Mouse (Mus musculus): ENCODE data around the gene Ntmt1. TPM values are rescaled to one million over a fixed set of nuclear protein-coding genes. Genes with fewer than 3 reads are reported as not detected.
A peak's percentile ranks its signal among the peaks of the same experiment; 100 is the strongest.

The Ntmt1 gene
- polyA plus RNA-seq, 1 experiment from 2014 or later = 82.3 TPM

DNA sequence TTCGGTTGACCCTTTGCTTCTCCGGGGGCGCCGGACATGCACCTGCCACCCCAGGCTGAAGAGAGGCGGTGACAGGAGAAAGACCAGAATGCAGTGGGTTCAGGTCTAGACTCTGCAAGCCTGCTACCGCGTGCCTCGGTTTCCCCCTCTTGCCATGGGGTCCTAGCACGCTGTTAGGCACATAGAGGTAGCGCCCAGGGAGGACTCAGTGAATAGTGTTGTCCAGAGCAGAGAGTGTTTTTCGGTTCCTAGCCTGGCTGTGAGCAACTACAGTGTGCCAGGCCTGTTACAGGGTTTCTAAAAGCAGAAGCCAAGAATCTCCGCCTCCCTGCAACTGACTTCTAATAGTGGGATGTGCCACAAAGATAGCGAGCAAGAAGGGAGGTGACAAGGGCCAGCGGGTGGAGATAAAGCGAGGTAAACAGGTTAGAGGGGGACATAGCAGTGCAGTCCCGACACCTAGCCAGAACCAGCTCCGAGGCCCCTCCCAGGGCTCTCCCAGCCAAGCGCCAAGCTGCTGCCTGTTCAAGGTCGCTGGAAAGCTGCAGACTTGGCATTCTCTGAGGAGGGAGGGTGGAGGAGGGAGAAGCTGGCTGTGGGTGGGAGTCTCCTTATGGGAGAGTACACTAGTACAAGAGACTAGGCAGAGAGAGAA lies 35.7 kb upstream of the Ntmt1 start:
- peaks cover 22% of the 10 kb centered on the region for H3K4me1 ChIP-seq
- H3K9me3 ChIP-seq = no peaks in the 10 kb centered on the region
- peak; percentile 88 for ATAC-seq (ENCODE audit: insufficient read depth, low FRiP score, low read depth)

DNA sequence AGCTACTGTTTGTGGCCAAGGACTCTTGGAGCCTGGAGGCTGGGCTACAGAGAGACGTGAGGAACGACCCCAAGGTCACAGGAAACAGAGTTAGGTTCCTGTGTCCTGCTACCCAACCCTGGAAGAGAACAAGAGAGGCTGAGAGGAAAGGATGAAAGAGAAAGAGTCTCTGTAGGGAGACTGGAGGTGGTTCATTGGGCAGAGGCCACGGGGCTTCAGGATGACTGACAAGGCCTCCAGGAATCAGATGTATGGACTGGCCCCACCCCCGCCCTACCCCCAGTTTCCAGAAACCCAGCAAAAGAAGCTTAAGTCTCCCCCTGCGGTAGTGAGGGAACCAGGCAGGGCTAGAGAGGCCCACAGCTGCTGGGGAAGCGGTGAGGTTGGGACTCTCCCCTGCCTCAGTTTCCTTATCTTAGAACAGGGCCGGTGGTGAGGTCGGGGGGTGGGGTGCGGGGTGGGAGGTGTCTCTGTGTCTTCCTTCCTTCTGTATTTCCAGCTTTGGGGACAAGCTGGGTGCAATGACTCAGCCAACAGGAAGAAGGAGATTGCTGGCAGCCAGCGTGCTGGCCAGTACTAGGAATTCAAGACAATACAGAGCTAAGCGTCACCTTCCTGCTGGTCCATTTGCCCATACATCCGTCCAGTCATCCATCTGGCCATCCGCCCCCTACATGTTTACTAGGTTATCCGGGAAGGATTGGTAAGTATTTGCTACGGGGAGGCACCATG lies 34.9 kb upstream of the Ntmt1 start:
- no peaks in the 10 kb centered on the region for H3K36me3 ChIP-seq
- peak; percentile 32; the same call in 1 of the 2 replicates for ATAC-seq (ENCODE audit: insufficient read depth, low FRiP score, low read depth)
- peak overlapping the region; percentile 86; the same call in 1 of the 2 replicates for H3K27ac ChIP-seq
- H3K27me3 ChIP-seq (replicated peaks) = no peaks in the 10 kb centered on the region
- H3K4me1 ChIP-seq = peaks cover 22% of the 10 kb centered on the region
- no peak overlapping the region for H3K4me3 ChIP-seq (replicated peaks)
- H3K9me3 ChIP-seq = no peaks in the 10 kb centered on the region
- WGBS = 43% methylated on average over 14 of the region's 15 CpGs
- H3K9ac ChIP-seq = no peak overlapping the region
- H3K4me2 ChIP-seq = 0 out of 2 replicates have a peak overlapping the region, but pooled peaks have one; percentile 8

More for the DNA sequence above, 35.7 kb upstream of the Ntmt1 start:
- Histone ChIP-seq H3K4me2 (peak overlapping the region; percentile 98), H3K9ac (peak overlapping the region; percentile 58), H3K27me3 (replicated peaks) (no peaks in the 10 kb centered on the region), H3K4me3 (replicated peaks) (peak overlapping the region; percentile 52), H3K36me3 (no peaks in the 10 kb centered on the region), H3K27ac (peak overlapping the region; percentile 86)
- 9% methylated on average over 19 of the region's 19 CpGs for WGBS

DNA sequence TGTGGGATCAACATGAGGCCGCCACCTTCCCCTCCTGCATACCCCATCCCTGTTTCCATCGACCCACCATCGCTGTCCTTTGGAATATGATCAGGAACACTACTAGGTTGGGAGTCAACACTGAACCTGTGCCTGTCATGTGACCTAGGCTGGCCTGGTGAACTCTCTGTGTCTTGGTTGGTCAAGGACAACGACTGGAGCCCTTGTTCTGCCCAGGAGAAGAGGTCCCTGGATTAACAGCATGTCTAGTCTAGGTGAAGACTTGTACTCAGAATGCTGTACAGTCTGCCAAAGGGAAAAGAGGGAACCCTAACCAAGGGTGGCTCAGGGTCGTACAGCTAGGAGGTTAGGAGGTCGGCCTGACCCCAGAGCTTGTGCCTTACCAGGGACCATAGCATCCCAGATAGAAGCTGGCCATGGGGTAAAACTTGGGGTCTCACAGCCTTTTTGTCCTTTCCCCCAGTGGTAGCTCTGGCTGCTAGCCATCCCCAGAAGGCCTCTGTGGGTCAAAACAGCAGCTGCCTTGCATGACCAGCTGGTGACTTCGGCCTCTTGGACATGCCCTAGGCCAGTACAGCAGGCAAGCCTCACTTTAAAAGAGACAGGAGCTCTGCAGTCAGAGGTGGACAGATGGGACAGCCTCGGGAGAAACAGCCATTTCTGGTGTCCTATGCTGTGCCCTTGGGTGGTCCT lies 34.2 kb upstream of the Ntmt1 start:
- WGBS = 74% methylated on average over 8 of the region's 8 CpGs
- Histone ChIP-seq H3K27me3 (replicated peaks) (no peaks in the 10 kb centered on the region), H3K4me1 (peaks cover 22% of the 10 kb centered on the region), H3K4me3 (replicated peaks) (no peak overlapping the region), H3K4me2 (no peak overlapping the region), H3K9ac (no peak overlapping the region), H3K27ac (peak overlapping the region; percentile 51; the same call in 1 of the 2 replicates), H3K9me3 (no peaks in the 10 kb centered on the region), H3K36me3 (no peaks in the 10 kb centered on the region)
- ATAC-seq (ENCODE audit: insufficient read depth, low FRiP score, low read depth) = no peak

DNA sequence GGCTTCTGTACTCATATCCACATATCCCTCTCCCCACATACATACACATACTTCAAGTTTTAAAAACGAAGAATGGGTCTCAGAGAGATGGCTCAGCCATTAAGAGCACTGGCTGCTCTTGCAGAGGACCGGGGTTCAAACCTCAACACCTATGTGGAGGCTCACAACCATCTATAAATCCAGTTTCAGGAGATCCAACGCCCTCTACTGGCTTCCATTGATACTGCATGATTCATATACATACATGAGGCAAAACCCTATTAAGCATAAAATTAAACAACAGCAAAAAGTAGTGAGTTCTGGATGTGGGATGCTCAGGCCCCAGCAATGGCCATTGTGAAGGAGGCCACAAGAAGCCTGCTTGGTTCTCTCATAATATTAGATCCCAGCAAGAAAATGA lies 31.7 kb upstream of the Ntmt1 start:
- H3K9me3 ChIP-seq = no peaks in the 10 kb centered on the region
- H3K9ac ChIP-seq = no peak overlapping the region
- no peak overlapping the region for H3K4me2 ChIP-seq
- no peak for ATAC-seq (ENCODE audit: insufficient read depth, low FRiP score, low read depth)
- H3K27me3 ChIP-seq (replicated peaks) = no peaks in the 10 kb centered on the region
- 59% methylated on average over 3 of the region's 3 CpGs for WGBS
- no peaks in the 10 kb centered on the region for H3K36me3 ChIP-seq
- H3K4me3 ChIP-seq (replicated peaks) = no peak overlapping the region
- no peak overlapping the region for H3K27ac ChIP-seq
- H3K4me1 ChIP-seq = peaks cover 21% of the 10 kb centered on the region

DNA sequence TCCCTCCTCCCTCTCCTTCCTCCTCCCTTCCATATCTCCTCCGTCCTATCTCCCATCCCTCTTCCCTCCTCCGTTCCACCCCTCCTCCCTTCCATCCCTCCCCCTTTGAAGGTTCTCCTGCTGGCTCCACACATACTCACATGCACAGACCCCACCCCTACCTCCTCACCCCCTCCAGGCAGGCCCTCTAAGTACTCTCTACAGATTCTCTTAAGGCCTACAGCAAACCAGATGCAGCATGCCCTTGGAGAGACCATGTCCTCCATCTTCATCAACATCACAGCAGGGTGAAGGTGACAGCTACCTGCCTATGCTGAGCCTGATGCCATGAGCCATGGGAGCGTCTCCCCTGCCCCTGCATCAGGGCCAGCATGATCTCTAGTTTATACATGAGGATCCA lies 30.4 kb upstream of the Ntmt1 start:
- no peak for ATAC-seq (ENCODE audit: insufficient read depth, low FRiP score, low read depth)
- H3K9ac ChIP-seq = no peak overlapping the region
- no peaks in the 10 kb centered on the region for H3K9me3 ChIP-seq
- no peak overlapping the region for H3K4me2 ChIP-seq
- H3K4me3 ChIP-seq (replicated peaks) = no peak overlapping the region
- H3K27ac ChIP-seq = no peak overlapping the region
- WGBS = 74% methylated on average over 3 of the region's 3 CpGs
- H3K27me3 ChIP-seq (replicated peaks) = no peaks in the 10 kb centered on the region
- H3K36me3 ChIP-seq = no peaks in the 10 kb centered on the region
- H3K4me1 ChIP-seq = peaks cover 8% of the 10 kb centered on the region

DNA sequence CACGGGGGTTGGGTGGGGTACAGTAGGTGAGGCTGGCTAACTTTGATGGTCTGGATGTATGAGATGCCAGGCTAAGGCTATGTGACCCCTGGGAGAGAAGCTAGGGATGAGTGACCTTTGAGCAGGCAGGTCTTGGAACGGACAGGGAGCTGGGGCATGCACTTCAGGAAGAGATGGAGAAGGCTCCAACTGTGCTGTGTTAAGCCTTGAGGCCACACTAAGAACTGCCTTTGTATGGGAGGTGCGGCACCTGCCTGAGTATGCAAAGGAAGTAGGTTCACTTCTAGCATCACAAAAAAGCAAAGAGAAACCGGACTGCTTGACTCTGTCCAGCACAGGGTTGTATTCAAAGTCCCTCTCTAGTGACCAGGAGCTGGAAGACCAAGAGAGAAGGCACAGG lies 29.4 kb upstream of the Ntmt1 start:
- 74% methylated on average over 4 of the region's 4 CpGs for WGBS
- Histone ChIP-seq H3K4me1 (peaks cover 4% of the 10 kb centered on the region), H3K9ac (no peak overlapping the region), H3K36me3 (no peaks in the 10 kb centered on the region), H3K27me3 (replicated peaks) (no peaks in the 10 kb centered on the region), H3K9me3 (no peaks in the 10 kb centered on the region), H3K4me3 (replicated peaks) (no peak overlapping the region), H3K4me2 (no peak overlapping the region), H3K27ac (no peak overlapping the region)
- no peak for ATAC-seq (ENCODE audit: insufficient read depth, low FRiP score, low read depth)

DNA sequence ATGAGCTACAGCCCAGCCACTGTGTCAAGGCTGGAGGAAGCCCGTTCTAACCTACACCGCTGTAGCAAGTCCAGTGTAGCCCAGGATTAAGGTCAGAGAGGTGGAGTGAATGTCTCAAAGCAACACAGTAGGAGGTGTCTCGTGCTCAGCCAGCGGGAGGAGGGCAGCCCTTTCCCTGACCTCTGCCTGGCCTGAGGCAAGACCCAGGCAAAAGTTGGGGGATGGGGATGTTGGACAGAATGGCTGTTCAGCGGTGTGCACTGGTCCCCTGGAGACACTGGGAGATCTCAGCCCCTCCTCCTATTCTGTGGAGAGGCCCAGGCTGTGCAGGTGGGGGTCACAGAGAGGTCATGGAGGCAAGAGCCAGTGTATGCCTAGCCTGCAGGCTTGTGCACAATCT lies 28.4 kb upstream of the Ntmt1 start:
- Histone ChIP-seq H3K4me3 (replicated peaks) (no peak overlapping the region), H3K36me3 (no peaks in the 10 kb centered on the region), H3K4me2 (no peak overlapping the region), H3K4me1 (peaks cover 14% of the 10 kb centered on the region), H3K27ac (no peak overlapping the region), H3K27me3 (replicated peaks) (no peaks in the 10 kb centered on the region), H3K9ac (no peak overlapping the region), H3K9me3 (no peaks in the 10 kb centered on the region)
- ATAC-seq (ENCODE audit: insufficient read depth, low FRiP score, low read depth) = no peak
- WGBS = 8% methylated on average over 5 of the region's 5 CpGs

DNA sequence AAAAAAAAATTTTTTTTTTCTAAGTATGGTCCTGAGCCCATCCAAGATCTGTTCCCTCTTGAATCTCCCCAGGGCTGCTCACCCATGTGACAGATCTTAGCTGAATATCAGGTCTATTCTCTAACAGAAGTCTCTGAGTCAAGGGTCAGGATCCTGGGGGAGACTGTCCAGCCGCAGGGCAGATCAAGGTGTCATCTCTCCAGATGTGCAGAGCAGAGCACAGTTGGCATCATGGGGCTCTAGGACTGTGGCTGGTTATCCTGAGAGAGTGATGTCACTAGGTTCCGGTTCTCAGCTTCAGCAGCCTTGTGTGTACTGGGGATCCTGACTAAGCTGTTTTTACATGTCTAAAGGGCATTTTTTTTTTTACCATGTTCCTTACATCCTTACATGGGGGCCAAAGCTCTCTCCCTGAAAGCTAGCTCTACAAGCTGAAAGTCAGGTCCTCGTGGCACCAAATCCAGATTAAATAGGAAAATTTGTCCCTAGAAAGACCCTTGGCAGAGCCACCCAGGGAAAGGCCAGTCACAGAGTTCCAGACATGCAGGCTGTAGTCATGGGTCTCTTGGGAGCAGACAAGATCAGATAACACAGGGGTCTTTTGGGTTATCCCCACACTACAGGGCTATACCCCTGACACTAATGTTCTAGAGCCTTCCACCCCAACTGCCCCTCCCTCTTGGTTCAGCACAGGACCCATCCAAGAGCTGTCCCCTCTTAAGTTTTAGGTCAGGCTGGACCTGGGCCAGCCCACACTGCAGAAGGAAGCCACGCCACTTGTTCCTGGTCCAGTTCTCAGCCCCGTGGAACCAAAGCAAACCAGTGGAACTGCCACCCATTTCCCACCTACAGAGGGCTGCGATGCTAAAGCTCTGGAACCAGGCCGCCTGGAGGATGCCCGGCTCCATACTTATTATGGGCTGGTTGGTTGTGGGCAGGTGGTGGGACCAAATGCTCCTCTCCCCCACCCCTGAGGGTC lies 25.0 kb upstream of the Ntmt1 start:
- Histone ChIP-seq H3K9ac (no peak overlapping the region), H3K27me3 (replicated peaks) (no peaks in the 10 kb centered on the region), H3K4me3 (replicated peaks) (no peak overlapping the region), H3K9me3 (no peaks in the 10 kb centered on the region), H3K4me2 (peak overlapping the region; percentile 66), H3K4me1 (peaks cover 21% of the 10 kb centered on the region), H3K27ac (peak overlapping the region; percentile 55; the same call in 1 of the 2 replicates), H3K36me3 (no peaks in the 10 kb centered on the region)
- WGBS = 73% methylated on average over 8 of the region's 8 CpGs
- ATAC-seq (ENCODE audit: insufficient read depth, low FRiP score, low read depth) = no peak

DNA sequence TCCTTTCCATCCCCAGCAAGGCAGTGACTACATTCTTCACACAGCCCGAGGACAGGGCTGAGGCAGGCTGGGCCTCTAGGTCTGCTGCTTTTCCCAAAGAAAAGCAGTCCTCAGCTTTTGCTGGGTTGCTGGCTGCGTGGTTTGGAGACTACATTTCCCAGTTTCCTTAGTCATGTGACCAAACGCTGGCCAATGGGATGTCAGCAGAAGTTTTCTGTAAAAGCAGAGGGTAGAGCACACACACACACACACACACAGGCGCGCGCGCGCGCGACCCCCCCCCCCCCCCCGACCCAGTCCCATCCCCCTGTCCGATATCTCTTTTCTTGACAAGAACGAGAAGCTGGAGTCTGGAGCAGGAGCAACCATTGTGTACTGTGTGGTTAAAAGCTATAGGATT lies 24.3 kb upstream of the Ntmt1 start:
- H3K4me2 ChIP-seq = peak overlapping the region; percentile 66
- H3K36me3 ChIP-seq = no peaks in the 10 kb centered on the region
- no peak overlapping the region for H3K9ac ChIP-seq
- WGBS = 0% methylated on average over 11 of the region's 13 CpGs
- no peaks in the 10 kb centered on the region for H3K27me3 ChIP-seq (replicated peaks)
- H3K4me3 ChIP-seq (replicated peaks) = peak overlapping the region; percentile 25; the same call in 1 of the 2 replicates
- ATAC-seq (ENCODE audit: insufficient read depth, low FRiP score, low read depth) = peak; percentile 59; the same call in 1 of the 2 replicates
- peaks cover 21% of the 10 kb centered on the region for H3K4me1 ChIP-seq
- H3K9me3 ChIP-seq = no peaks in the 10 kb centered on the region
- H3K27ac ChIP-seq = peak overlapping the region; percentile 55

DNA sequence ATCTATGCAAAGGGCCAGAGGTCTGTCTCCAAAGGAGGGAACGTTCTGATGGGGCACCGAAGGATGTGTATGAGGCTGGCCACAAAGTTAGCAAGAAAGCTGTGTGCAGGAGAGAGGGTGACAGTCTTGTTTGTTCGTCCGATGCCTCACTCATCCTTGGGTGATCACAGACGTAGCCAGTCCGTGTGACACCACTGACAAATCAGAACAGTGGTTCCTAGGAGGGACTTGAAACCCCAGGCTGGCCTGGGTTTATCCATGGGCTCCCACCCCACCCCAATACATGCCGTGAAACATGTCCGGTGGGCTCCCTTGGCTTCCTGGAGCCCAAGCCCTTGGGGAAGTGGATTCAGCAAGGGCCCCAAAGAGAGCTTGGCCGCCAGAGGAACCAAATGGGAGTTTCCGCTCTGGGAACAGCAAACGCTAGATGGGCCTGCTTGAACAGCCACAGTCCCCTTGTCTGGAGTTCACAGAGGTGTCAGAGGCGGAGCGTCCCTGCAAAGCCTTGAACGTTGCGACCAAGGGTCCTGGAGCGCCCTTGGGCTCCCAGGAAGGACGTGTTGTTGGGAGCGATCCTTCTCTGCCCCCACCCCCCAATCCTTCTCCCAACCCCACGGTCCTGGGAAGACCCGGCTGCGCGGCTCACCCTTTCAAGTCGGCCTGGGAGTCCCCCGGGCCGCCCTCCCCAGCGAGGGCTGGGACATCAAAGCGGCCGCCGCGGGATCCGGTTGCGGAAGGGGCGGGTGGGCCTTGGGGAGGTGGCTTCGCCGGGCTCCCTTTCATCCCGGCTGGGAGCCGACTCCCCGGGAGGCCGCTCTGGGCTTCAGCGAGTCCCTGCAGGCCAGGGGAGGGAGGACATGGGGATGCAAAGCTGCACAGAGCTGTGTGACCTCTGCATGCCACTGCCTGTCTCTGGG lies 23.3 kb upstream of the Ntmt1 start:
- ATAC-seq (ENCODE audit: insufficient read depth, low FRiP score, low read depth) = peak; percentile 52; the same call in 1 of the 2 replicates
- Histone ChIP-seq H3K36me3 (no peaks in the 10 kb centered on the region), H3K27ac (peak overlapping the region; percentile 55), H3K9me3 (no peaks in the 10 kb centered on the region), H3K9ac (peak overlapping the region; percentile 30; the same call in 1 of the 2 replicates), H3K4me3 (replicated peaks) (peak overlapping the region; percentile 34), H3K4me1 (peaks cover 21% of the 10 kb centered on the region), H3K27me3 (replicated peaks) (no peaks in the 10 kb centered on the region), H3K4me2 (peak overlapping the region; percentile 66)
- 9% methylated on average over 33 of the region's 40 CpGs for WGBS
